Mouse (Mus musculus) cerebellum, adult 2 months (tissue): ENCODE measurements around the gene Btg1. TPM values are rescaled to one million over a fixed set of nuclear protein-coding genes. Genes with fewer than 3 reads are reported as not detected.

Source experiments
- DNase-seq, 2 experiments: peaks; one replicate each; pipeline ENCODE4 v3.0.0; 2021
- H3K27ac ChIP-seq: fragments of 200-500 bp; 2 replicates; pipeline ENCODE4 v1.5.1; 2012; ENCODE audit warnings: low read length, control low read depth, inconsistent platforms; ENCODE audit not compliant: insufficient read depth
- H3K27me3 ChIP-seq: fragments of 200-500 bp; 2 replicates; pipeline ENCODE4 v1.6.1; 2012; ENCODE audit warnings: inconsistent platforms, mild to moderate bottlenecking, low read length, moderate library complexity; ENCODE audit not compliant: control insufficient read depth, insufficient read depth
- H3K4me1 ChIP-seq: fragments of 200-500 bp; 2 replicates; pipeline ENCODE4 v1.6.1; 2011; ENCODE audit warnings: low read length; ENCODE audit not compliant: control insufficient read depth, insufficient read depth
- H3K4me3 ChIP-seq: fragments of 200-500 bp; replicated peaks from 2 replicates; pipeline ENCODE3; 2011; ENCODE audit warnings: mild to moderate bottlenecking, low read depth, low read length, control low read depth; ENCODE audit not compliant: insufficient read depth
- CTCF ChIP-seq: fragments of 200-500 bp; IDR thresholded peaks from 2 replicates; pipeline ENCODE4 v1.5.1; 2011; ENCODE audit warnings: low read depth, mild to moderate bottlenecking, control low read depth, low read length, moderate library complexity, borderline replicate concordance; ENCODE audit not compliant: insufficient read depth
- POLR2A ChIP-seq: fragments of 200-500 bp; IDR thresholded peaks from 2 replicates; pipeline ENCODE4 v1.6.1; 2011; ENCODE audit warnings: low read length, control low read depth, borderline replicate concordance; ENCODE audit not compliant: insufficient read depth
- WGBS: fragments of 180-500 bp; shearing (Covaris S2); methylation state at CpG from one replicate; pipeline ENCODE4 v1.1.7; 2018; 5-methylcytosine and 5-hydroxymethylcytosine counted together
- polyA plus RNA-seq: library from polyadenylated mRNA; depleted of rRNA; stranded (reverse); fragments of >200 nt; gene quantifications from 2 replicates; pipeline ENCODE4 v1.2.3, GENCODE M21; 2012

The Btg1 gene
- polyA plus RNA-seq, 1 experiment: 87.6 TPM

DNA sequence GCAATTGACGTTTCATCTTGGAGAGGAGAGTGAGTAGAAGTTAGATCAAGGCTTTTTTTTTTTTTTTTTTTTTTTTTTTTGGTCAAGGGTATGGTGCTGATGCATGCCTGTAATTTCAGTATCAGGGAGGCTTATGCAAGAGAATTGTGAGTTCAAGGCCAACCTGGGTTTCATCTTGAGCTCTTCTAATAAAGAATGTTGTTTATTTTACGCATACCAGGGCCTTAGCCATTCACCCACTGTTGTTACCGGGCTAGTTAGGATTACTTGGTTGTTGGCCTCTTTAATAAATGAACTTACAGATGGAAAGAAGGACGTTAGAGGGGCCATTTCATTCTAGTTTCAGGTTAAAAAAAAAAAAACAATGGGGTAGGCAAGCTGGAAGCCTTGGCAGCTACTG lies 25.2 kb downstream of the Btg1 start:
- WGBS: 69% methylated on average over 4 of the region's 4 CpGs
- no peak for DNase-seq
- no peak overlapping the region for H3K4me3 ChIP-seq
- 0 out of 2 replicates have a peak overlapping the region, but pooled peaks have one; percentile 25 for H3K27ac ChIP-seq
- TF ChIP-seq CTCF (no peak), POLR2A (no peak)
- no peaks in the 10 kb centered on the region for H3K27me3 ChIP-seq
- H3K4me1 ChIP-seq: peaks cover 5% of the 10 kb centered on the region; the same call in 1 of the 2 replicates

GRCm38 (mm10) chr10:96642751-96643150 lies 25.9 kb downstream of the Btg1 start:
- Histone ChIP-seq H3K4me3 (no peak overlapping the region), H3K27ac (no peak overlapping the region), H3K4me1 (peaks cover 13% of the 10 kb centered on the region; the same call in 1 of the 2 replicates), H3K27me3 (no peaks in the 10 kb centered on the region)
- DNase-seq: no peak
- WGBS: 58% methylated on average over 6 of the region's 6 CpGs
- TF ChIP-seq CTCF (no peak), POLR2A (no peak)

DNA sequence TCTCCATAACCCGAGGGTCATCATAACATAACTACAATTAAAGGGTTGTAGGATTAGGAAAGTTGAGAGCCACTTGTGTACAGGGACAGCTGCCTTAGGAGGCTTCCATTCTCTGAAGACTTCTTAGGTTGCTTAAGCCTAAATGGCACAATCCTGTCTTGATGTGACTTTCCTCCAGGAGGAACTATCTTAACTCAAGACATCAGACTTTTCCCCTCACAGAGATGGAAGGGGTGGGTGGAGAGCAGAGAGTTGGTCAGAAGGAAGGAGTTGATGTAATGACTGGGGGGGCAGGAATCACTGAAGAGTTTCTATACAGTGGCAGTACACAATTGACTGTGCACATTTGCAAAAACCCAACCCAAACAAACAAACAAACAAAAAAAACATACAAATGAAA lies 28.4 kb downstream of the Btg1 start:
- TF ChIP-seq POLR2A (no peak), CTCF (no peak)
- no peak overlapping the region for H3K4me3 ChIP-seq
- 90% methylated on average over 1 of the region's 1 CpGs for WGBS
- no peaks in the 10 kb centered on the region for H3K27me3 ChIP-seq
- no peak overlapping the region for H3K27ac ChIP-seq
- peaks cover 20% of the 10 kb centered on the region; the same call in 1 of the 2 replicates for H3K4me1 ChIP-seq
- no peak for DNase-seq

DNA sequence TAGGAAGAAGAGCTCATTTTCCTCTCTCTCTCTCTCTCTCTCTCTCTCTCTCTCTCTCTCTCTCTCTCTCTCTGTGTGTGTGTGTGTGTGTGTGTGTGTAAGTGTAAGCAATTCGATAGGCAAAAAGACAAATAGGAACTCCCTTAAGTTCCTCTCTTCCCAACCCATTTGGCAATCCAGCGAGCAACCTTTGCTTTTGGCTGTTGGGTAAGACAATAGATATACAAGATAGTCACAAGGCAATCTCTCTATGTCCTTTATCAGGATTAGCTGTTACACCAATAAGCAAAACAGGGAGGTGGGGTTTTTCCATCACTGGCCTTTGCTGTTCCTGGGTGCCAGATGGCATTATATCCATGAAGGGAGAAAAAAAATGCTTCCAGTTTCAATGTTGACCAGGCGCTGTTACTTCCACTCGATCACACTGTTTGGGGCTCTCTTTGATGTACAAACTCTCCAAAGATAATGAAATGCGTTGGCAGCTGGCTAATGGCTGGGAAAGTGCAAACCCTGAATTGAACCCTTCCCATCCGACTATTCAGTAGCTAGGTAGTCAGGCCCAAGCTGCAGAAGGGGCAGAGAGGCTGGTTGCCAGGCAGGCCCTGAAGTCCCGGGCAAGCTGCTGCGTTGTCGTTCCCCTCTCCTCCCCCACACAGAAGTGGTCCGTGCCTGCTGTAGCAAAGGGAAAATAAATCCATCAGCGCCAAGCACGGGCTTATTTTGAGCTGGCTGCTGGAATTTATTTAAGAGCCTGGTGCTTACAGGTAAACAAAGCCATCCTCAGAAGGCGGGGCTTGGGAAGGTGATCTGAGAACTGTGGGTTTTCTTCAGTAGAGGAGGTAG lies 29.4 kb downstream of the Btg1 start:
- 5% methylated on average over 13 of the region's 13 CpGs for WGBS

GRCm38 (mm10) chr10:96646867-96647462 lies 30.2 kb downstream of the Btg1 start:
- H3K27me3 ChIP-seq: no peaks in the 10 kb centered on the region
- WGBS: 29% methylated on average over 5 of the region's 5 CpGs
- no peak overlapping the region for H3K4me3 ChIP-seq
- peak overlapping the region; percentile 70 for H3K27ac ChIP-seq
- no peak for TF ChIP-seq POLR2A
- TF ChIP-seq CTCF: no peak
- H3K4me1 ChIP-seq: peaks cover 24% of the 10 kb centered on the region; the same call in 1 of the 2 replicates
- DNase-seq: no peak

More for the DNA sequence above, 29.4 kb downstream of the Btg1 start:
- Histone ChIP-seq H3K27ac (peak overlapping the region; percentile 70), H3K4me3 (no peak overlapping the region), H3K27me3 (no peaks in the 10 kb centered on the region), H3K4me1 (peaks cover 20% of the 10 kb centered on the region; the same call in 1 of the 2 replicates)
- no peak for TF ChIP-seq POLR2A
- DNase-seq: peak; percentile 78 to 79

GRCm38 (mm10) chr10:96648161-96648561 lies 31.4 kb downstream of the Btg1 start:
- Histone ChIP-seq H3K4me3 (no peak overlapping the region), H3K27ac (peak overlapping the region; percentile 97; the same call in 1 of the 2 replicates), H3K4me1 (peaks cover 27% of the 10 kb centered on the region; the same call in 1 of the 2 replicates), H3K27me3 (no peaks in the 10 kb centered on the region)
- 10% methylated on average over 3 of the region's 3 CpGs for WGBS
- peak; percentile 76 to 90 for DNase-seq
- TF ChIP-seq CTCF (no peak), POLR2A (no peak)

GRCm38 (mm10) chr10:96649524-96649923 lies 32.7 kb downstream of the Btg1 start:
- no peaks in the 10 kb centered on the region for H3K27me3 ChIP-seq
- 88% methylated on average over 3 of the region's 3 CpGs for WGBS
- TF ChIP-seq CTCF (no peak), POLR2A (no peak)

More at GRCm38 (mm10) chr10:96649524-96649923, 32.7 kb downstream of the Btg1 start:
- H3K4me1 ChIP-seq: peaks cover 27% of the 10 kb centered on the region; the same call in 1 of the 2 replicates
- H3K27ac ChIP-seq: peak overlapping the region; percentile 63; the same call in 1 of the 2 replicates
- H3K4me3 ChIP-seq: no peak overlapping the region
- no peak for DNase-seq
